Mouse (Mus musculus): Measurements from ENCODE around the gene Slc25a10.

Slc25a10 gene

GRCm38 (mm10) chr11:120483448-120483934 is 8.1 kb upstream of the Slc25a10 start:
- DNase-seq (ENCODE audit: extremely low read depth, insufficient read length, low spot score), result no peak

GRCm38 (mm10) chr11:120484265-120484981 is 7.2 kb upstream of the Slc25a10 start, which contains the start of gene Mrpl12:
Gene Mrpl12, plus strand, starts transcription at chr11:120484613.
- peak; percentile 92 for DNase-seq (ENCODE audit: extremely low read depth, insufficient read length, low spot score)

GRCm38 (mm10) chr11:120485251-120485650 is 6.4 kb upstream of the Slc25a10 start:
- no peak for DNase-seq (ENCODE audit: extremely low read depth, insufficient read length, low spot score)

GRCm38 (mm10) chr11:120488516-120488915 is 3.1 kb upstream of the Slc25a10 start:
- no peak for DNase-seq (ENCODE audit: extremely low read depth, insufficient read length, low spot score)

GRCm38 (mm10) chr11:120489054-120489761 is 2.4 kb upstream of the Slc25a10 start:
- DNase-seq (ENCODE audit: extremely low read depth, insufficient read length, low spot score), result peak; percentile 54

- DNase-seq (ENCODE audit: extremely low read depth, insufficient read length, low spot score), result no peak
Measured at GRCm38 (mm10) chr11:120490291-120491046, 1.2 kb upstream of the Slc25a10 start.

GRCm38 (mm10) chr11:120492024-120492877 is 611 bp downstream of the Slc25a10 start:
- no peak for DNase-seq (ENCODE audit: extremely low read depth, insufficient read length, low spot score)

GRCm38 (mm10) chr11:120492878-120493203 is 1.2 kb downstream of the Slc25a10 start:
- no peak for DNase-seq (ENCODE audit: extremely low read depth, insufficient read length, low spot score)

GRCm38 (mm10) chr11:120493351-120493750 is 1.7 kb downstream of the Slc25a10 start:
- no peak for DNase-seq (ENCODE audit: extremely low read depth, insufficient read length, low spot score)

- no peak for DNase-seq (ENCODE audit: extremely low read depth, insufficient read length, low spot score)
Measured at GRCm38 (mm10) chr11:120493911-120494310, 2.3 kb downstream of the Slc25a10 start.

- DNase-seq (ENCODE audit: extremely low read depth, insufficient read length, low spot score), result no peak
Measured at GRCm38 (mm10) chr11:120497436-120497835, 5.8 kb downstream of the Slc25a10 start.

GRCm38 (mm10) chr11:120498226-120498625 is 6.6 kb downstream of the Slc25a10 start:
- no peak for DNase-seq (ENCODE audit: extremely low read depth, insufficient read length, low spot score)

- no peak for DNase-seq (ENCODE audit: extremely low read depth, insufficient read length, low spot score)
Measured at GRCm38 (mm10) chr11:120498891-120499290, 7.3 kb downstream of the Slc25a10 start.

- DNase-seq (ENCODE audit: extremely low read depth, insufficient read length, low spot score), result no peak
Measured at GRCm38 (mm10) chr11:120499894-120500293, 8.3 kb downstream of the Slc25a10 start.

GRCm38 (mm10) chr11:120500357-120500756 is 8.7 kb downstream of the Slc25a10 start:
- DNase-seq (ENCODE audit: extremely low read depth, insufficient read length, low spot score), result no peak

GRCm38 (mm10) chr11:120501018-120501417 is 9.4 kb downstream of the Slc25a10 start:
- no peak for DNase-seq (ENCODE audit: extremely low read depth, insufficient read length, low spot score)

GRCm38 (mm10) chr11:120501701-120502100 is 10.1 kb downstream of the Slc25a10 start:
- DNase-seq (ENCODE audit: extremely low read depth, insufficient read length, low spot score), result no peak

- DNase-seq (ENCODE audit: extremely low read depth, insufficient read length, low spot score), result no peak
Measured at GRCm38 (mm10) chr11:120505661-120506060, 14.0 kb downstream of the Slc25a10 start.

- no peak for DNase-seq (ENCODE audit: extremely low read depth, insufficient read length, low spot score)
Measured at GRCm38 (mm10) chr11:120506899-120507298, 15.3 kb downstream of the Slc25a10 start.

- DNase-seq (ENCODE audit: extremely low read depth, insufficient read length, low spot score), result no peak
Measured at GRCm38 (mm10) chr11:120507611-120508289, 16.1 kb downstream of the Slc25a10 start.

Measured in 3134 (cell line).